Mouse (Mus musculus): ENCODE results near the gene Gm7982.
"Not testable (repeated sequence)": the region's sequence is repeated elsewhere in the genome, so short reads cannot be mapped to it uniquely, and the experiment has no call there.

The Gm7982 gene

GRCm38 (mm10) chr5:95741714-95742113 is at the start of gene Gm7982:
TSS of gene Gm7982 (plus strand) at chr5:95742014.
- not testable (repeated sequence) for DNase-seq (ENCODE audit: low read depth, low spot score)

GRCm38 (mm10) chr5:95736073-95736472 is 5.7 kb upstream of the Gm7982 start, which contains the start of gene Gm7978:
TSS of gene Gm7978 (minus strand) at chr5:95736173.
- not testable (repeated sequence) for DNase-seq (ENCODE audit: low read depth, low spot score)

- DNase-seq (ENCODE audit: low read depth, low spot score), result not testable (repeated sequence)
Measured at GRCm38 (mm10) chr5:95775690-95776089, 33.9 kb downstream of the Gm7982 start, which contains the start of gene E330014E10Rik. TSS of gene E330014E10Rik (plus strand) at chr5:95775990.

All from skeletal muscle tissue, adult 2 months (tissue).